Mouse (Mus musculus) gastrocnemius, postnatal 36 days (tissue): ENCODE results near the gene Coro1a. TPM values are rescaled to one million over a fixed set of nuclear protein-coding genes. Genes with fewer than 3 reads are reported as not detected.
"Not testable (repeated sequence)": the region's sequence is repeated elsewhere in the genome, so short reads cannot be mapped to it uniquely, and the experiment has no call there.

Experiments used
- DNase-seq, 2 experiments: peaks; one replicate each; pipeline ENCODE4 v3.0.0; 2022
- intact Hi-C: fragments of 180-260 bp; cut with DNase I; formaldehyde crosslinking; loops from one replicate; pipeline ENCODE4 v1.15.1; 2025
- long read RNA-seq, 2 experiments: library from polyadenylated mRNA; stranded (forward); transcript quantifications; one replicate each; pipeline ENCODE4 v2.0.0; 2021
- total RNA-seq, 2 experiments: library from RNA; stranded (reverse); gene quantifications; 2 replicates each; pipeline ENCODE4 v1.2.3; 2021

The Coro1a gene
- total RNA-seq = 1 to 10 TPM; 2.6 to 5.2 TPM
- long read RNA-seq, experiment 1 = 0 reads
- long read RNA-seq, experiment 2, partial matches to known transcripts = 2 of 5 reads
- long read RNA-seq, experiment 2, other reads (novel, unspliced or antisense) = 1 of 5 reads

- intact Hi-C loops = no loop called here
Observed at GRCm38 (mm10) chr7:126707442-126708174, at the start of gene Coro1a. Gene Coro1a, minus strand, starts transcription at chr7:126707787.

GRCm38 (mm10) chr7:126754866-126755265 lies 47.3 kb upstream of the Coro1a start:
- peak; percentile 58 to 65 for DNase-seq
- intact Hi-C loops = loop anchor here (5.0 kb wide), 2 partner anchors 262 to 352 kb away; partner anchors contain the start of genes Pagr1a and Pagr1b

More at GRCm38 (mm10) chr7:126707442-126708174, at the start of gene Coro1a:
- no peak for DNase-seq

GRCm38 (mm10) chr7:126749582-126750343 lies 42.2 kb upstream of the Coro1a start:
- DNase-seq = no peak
- intact Hi-C loops = loop anchor here (5.0 kb wide), 1 partner anchor 358 kb away; no protein-coding TSS in a partner anchor

GRCm38 (mm10) chr7:126748824-126749223 lies 41.2 kb upstream of the Coro1a start:
- intact Hi-C loops = no loop called here
- DNase-seq = no peak

- intact Hi-C loops = no loop called here
- no peak for DNase-seq
Observed at GRCm38 (mm10) chr7:126746798-126747197, 39.2 kb upstream of the Coro1a start.

- intact Hi-C loops = no loop called here
- DNase-seq = no peak
Observed at GRCm38 (mm10) chr7:126746066-126746465, 38.5 kb upstream of the Coro1a start.

GRCm38 (mm10) chr7:126741964-126742482 lies 34.4 kb upstream of the Coro1a start:
- intact Hi-C loops = no loop called here

GRCm38 (mm10) chr7:126741452-126741851 lies 33.9 kb upstream of the Coro1a start:
- intact Hi-C loops = no loop called here
- DNase-seq = no peak

More at GRCm38 (mm10) chr7:126741964-126742482, 34.4 kb upstream of the Coro1a start:
- no peak for DNase-seq

GRCm38 (mm10) chr7:126740977-126741376 lies 33.4 kb upstream of the Coro1a start:
- intact Hi-C loops = no loop called here
- DNase-seq = no peak

GRCm38 (mm10) chr7:126740132-126740735 lies 32.6 kb upstream of the Coro1a start:
- intact Hi-C loops = no loop called here
- no peak for DNase-seq

- intact Hi-C loops = no loop called here
Observed at GRCm38 (mm10) chr7:126739551-126739950, 32.0 kb upstream of the Coro1a start.

GRCm38 (mm10) chr7:126736122-126736521 lies 28.5 kb upstream of the Coro1a start:
- no peak for DNase-seq
- intact Hi-C loops = no loop called here

More at GRCm38 (mm10) chr7:126739551-126739950, 32.0 kb upstream of the Coro1a start:
- DNase-seq = no peak

- DNase-seq, intact Hi-C loops: not testable (repeated sequence)
Observed at GRCm38 (mm10) chr7:126730256-126730789, 22.7 kb upstream of the Coro1a start.

- no peak for DNase-seq
- intact Hi-C loops = no loop called here
Observed at GRCm38 (mm10) chr7:126725667-126726066, 18.1 kb upstream of the Coro1a start.

GRCm38 (mm10) chr7:126725077-126725476 lies 17.5 kb upstream of the Coro1a start:
- no peak for DNase-seq
- intact Hi-C loops = no loop called here

- DNase-seq = no peak
- intact Hi-C loops = no loop called here
Observed at GRCm38 (mm10) chr7:126721635-126722034, 14.0 kb upstream of the Coro1a start.

GRCm38 (mm10) chr7:126718787-126719337 lies 11.3 kb upstream of the Coro1a start:
- intact Hi-C loops = no loop called here
- no peak for DNase-seq

- intact Hi-C loops = no loop called here
- DNase-seq = no peak
Observed at GRCm38 (mm10) chr7:126717566-126717965, 10.0 kb upstream of the Coro1a start.

- intact Hi-C loops = no loop called here
- no peak for DNase-seq
Observed at GRCm38 (mm10) chr7:126715679-126716078, 8.1 kb upstream of the Coro1a start.

- intact Hi-C loops = no loop called here
- DNase-seq = no peak
Observed at GRCm38 (mm10) chr7:126711910-126712309, 4.3 kb upstream of the Coro1a start.
